Mouse (Mus musculus) limb, embryonic 13.5 days (tissue): Measurements from ENCODE around the gene Strn. TPM values are rescaled to one million over a fixed set of nuclear protein-coding genes. Genes with fewer than 3 reads are reported as not detected.
"Not testable (repeated sequence)": the region's sequence is repeated elsewhere in the genome, so short reads cannot be mapped to it uniquely, and the experiment has no call there.

Experiments
- ATAC-seq: fragments of 200-750 bp; cut with Nextera tagmentation; 2 replicates; pipeline ENCODE4 v1.8.0; 2017; ENCODE audit warnings: low read depth, moderate number of reproducible peaks, moderate TSS enrichment; ENCODE audit not compliant: low FRiP score
- H3K27ac ChIP-seq: fragments of 300-500 bp; sonication (generic); 2 replicates; pipeline ENCODE4 v1.5.1; 2015; ENCODE audit warnings: inconsistent platforms, mild to moderate bottlenecking, moderate library complexity
- H3K27me3 ChIP-seq: fragments of 300-500 bp; sonication (generic); 2 replicates; pipeline ENCODE4 v1.6.1; 2015; ENCODE audit warnings: mild to moderate bottlenecking, inconsistent platforms
- H3K36me3 ChIP-seq: fragments of 300-500 bp; sonication (generic); 2 replicates; pipeline ENCODE4 v1.6.1; 2015; ENCODE audit warnings: inconsistent platforms, mild to moderate bottlenecking, moderate library complexity
- H3K4me1 ChIP-seq: fragments of 300-500 bp; sonication (generic); 2 replicates; pipeline ENCODE4 v1.6.1; 2015; ENCODE audit warnings: inconsistent platforms
- H3K4me2 ChIP-seq: fragments of 300-500 bp; sonication (generic); replicated peaks from 2 replicates; pipeline ENCODE4 v1.6.1; 2015; ENCODE audit warnings: inconsistent platforms, mild to moderate bottlenecking, moderate library complexity
- H3K4me3 ChIP-seq: fragments of 300-500 bp; sonication (generic); 2 replicates; pipeline ENCODE4 v1.5.1; 2015; ENCODE audit warnings: moderate library complexity, mild to moderate bottlenecking, inconsistent platforms
- H3K9ac ChIP-seq: fragments of 300-500 bp; sonication (generic); 2 replicates; pipeline ENCODE4 v1.6.1; 2015; ENCODE audit warnings: mild to moderate bottlenecking, inconsistent platforms
- H3K9me3 ChIP-seq: fragments of 300-500 bp; sonication (generic); 2 replicates; pipeline ENCODE4 v1.6.1; 2016; ENCODE audit warnings: inconsistent platforms
- WGBS: fragments of 180-500 bp; shearing (Covaris S2); methylation state at CpG from one replicate; pipeline ENCODE4 v1.1.7; 2015; 5-methylcytosine and 5-hydroxymethylcytosine counted together
- polyA plus RNA-seq: library from polyadenylated mRNA; unstranded; fragments of >200 nt; fragmentation: Nextera tagmentation; extraction: Ambion mirVana; gene quantifications from 2 replicates; pipeline ENCODE4 v1.2.1, GENCODE M21; 2015

Gene Strn
- polyA plus RNA-seq, 1 experiment from 2014 or later, result 5.2 TPM

- no peaks in the 10 kb centered on the region for H3K9me3 ChIP-seq
- no peaks in the 10 kb centered on the region for H3K4me1 ChIP-seq
- no peak for ATAC-seq
- 93% methylated on average over 1 of the region's 1 CpGs for WGBS
- H3K27me3 ChIP-seq, result no peaks in the 10 kb centered on the region
- H3K9ac ChIP-seq, result no peak overlapping the region
- H3K4me3 ChIP-seq, result no peak overlapping the region
- H3K4me2 ChIP-seq, result no peak overlapping the region
- H3K36me3 ChIP-seq, result peaks cover 14% of the 10 kb centered on the region; the same call in 1 of the 2 replicates
- no peak overlapping the region for H3K27ac ChIP-seq
Observed at GRCm38 (mm10) chr17:78698965-78699364, 38.0 kb downstream of the Strn start.

DNA sequence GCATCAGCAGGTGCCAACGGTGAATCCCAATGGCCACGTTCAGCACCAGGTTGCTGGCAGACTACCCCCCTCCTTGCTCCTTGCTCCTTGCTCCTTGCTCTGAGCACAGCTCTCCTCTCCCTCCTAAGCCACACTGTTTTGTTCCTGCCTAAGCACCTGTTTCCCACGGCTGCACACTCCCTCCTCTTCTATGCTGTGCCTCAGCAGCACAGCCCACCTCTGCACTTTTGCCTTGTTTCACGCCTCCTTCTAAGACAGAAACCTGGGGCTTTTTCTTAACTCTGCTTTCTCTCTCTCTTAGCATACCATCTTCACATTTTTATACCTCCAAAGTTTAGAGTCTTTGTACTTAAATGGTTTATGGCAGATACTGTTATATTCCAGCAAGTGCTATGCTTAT, 39.5 kb downstream of the Strn start:
- H3K27ac ChIP-seq, result no peak overlapping the region
- no peaks in the 10 kb centered on the region for H3K4me1 ChIP-seq
- ATAC-seq, result no peak
- no peaks in the 10 kb centered on the region for H3K27me3 ChIP-seq
- no peak overlapping the region for H3K4me2 ChIP-seq
- whole genome bisulfite sequencing, result 88% methylated on average over 4 of the region's 4 CpGs
- H3K36me3 ChIP-seq, result peaks cover 14% of the 10 kb centered on the region; the same call in 1 of the 2 replicates
- no peaks in the 10 kb centered on the region for H3K9me3 ChIP-seq
- H3K9ac ChIP-seq, result no peak overlapping the region
- no peak overlapping the region for H3K4me3 ChIP-seq

DNA sequence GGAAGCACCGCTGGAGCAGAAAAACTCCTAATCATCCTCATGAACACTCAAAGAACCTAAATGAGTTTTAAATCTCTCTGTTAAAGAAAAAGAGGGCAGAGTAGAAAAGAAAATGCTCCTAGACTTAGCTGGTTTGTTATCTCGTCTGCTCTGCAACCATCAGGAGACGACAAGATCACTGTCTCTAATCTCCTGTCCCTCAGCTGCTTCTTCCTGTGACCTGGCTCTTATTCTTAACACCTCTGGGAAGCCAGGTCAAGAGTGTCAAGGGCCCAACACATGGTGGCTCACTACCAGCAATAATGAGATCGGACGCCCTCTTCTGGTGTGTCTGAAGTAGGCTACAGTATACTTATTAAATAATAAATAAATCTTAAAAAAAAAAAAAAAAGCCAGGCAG, 40.1 kb downstream of the Strn start:
- Histone ChIP-seq H3K4me2 (no peak overlapping the region), H3K27me3 (no peaks in the 10 kb centered on the region), H3K27ac (no peak overlapping the region), H3K4me3 (no peak overlapping the region), H3K36me3 (peaks cover 14% of the 10 kb centered on the region; the same call in 1 of the 2 replicates), H3K9me3 (no peaks in the 10 kb centered on the region), H3K9ac (no peak overlapping the region), H3K4me1 (no peaks in the 10 kb centered on the region)
- 81% methylated on average over 5 of the region's 5 CpGs for WGBS
- ATAC-seq, result no peak

GRCm38 (mm10) chr17:78689231-78689630, 47.8 kb downstream of the Strn start:
- H3K27me3 ChIP-seq, ATAC-seq, H3K27ac ChIP-seq, H3K9ac ChIP-seq, H3K4me2 ChIP-seq, H3K4me3 ChIP-seq, H3K4me1 ChIP-seq: not testable (repeated sequence)
- H3K36me3 ChIP-seq, result peaks cover 25% of the 10 kb centered on the region
- peaks cover 11% of the 10 kb centered on the region for H3K9me3 ChIP-seq
- WGBS, result 99% methylated on average over 3 of the region's 3 CpGs

- no peak overlapping the region for H3K4me3 ChIP-seq
- peaks cover 26% of the 10 kb centered on the region for H3K36me3 ChIP-seq
- peaks cover 11% of the 10 kb centered on the region for H3K9me3 ChIP-seq
- no peak overlapping the region for H3K9ac ChIP-seq
- no peak overlapping the region for H3K27ac ChIP-seq
- H3K27me3 ChIP-seq, result no peaks in the 10 kb centered on the region
- H3K4me2 ChIP-seq, result no peak overlapping the region
- no peaks in the 10 kb centered on the region for H3K4me1 ChIP-seq
- ATAC-seq, result no peak
- 54% methylated on average over 5 of the region's 5 CpGs for WGBS
Observed at GRCm38 (mm10) chr17:78687971-78688370, 49.0 kb downstream of the Strn start.

DNA sequence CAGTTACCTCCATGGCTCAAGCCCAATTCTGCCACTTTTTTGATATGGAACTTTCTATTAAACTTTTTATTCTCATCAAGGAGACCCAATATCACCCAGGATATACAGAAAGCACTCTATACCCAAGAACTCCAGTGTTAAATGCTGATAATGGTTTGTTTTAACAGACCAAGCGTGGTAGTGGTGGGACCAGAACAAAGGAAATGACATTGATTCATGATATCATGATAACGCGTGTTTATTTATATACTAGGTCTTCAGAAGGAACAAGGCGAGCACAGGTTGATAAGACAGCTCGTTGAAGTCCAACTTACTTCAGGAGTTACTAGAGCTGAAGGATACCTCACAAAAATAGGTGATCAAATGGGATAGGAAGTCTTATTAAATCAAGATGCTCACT, 52.0 kb downstream of the Strn start:
- H3K9ac ChIP-seq, result no peak overlapping the region
- no peak for ATAC-seq
- no peaks in the 10 kb centered on the region for H3K27me3 ChIP-seq
- peaks cover 4% of the 10 kb centered on the region; the same call in 1 of the 2 replicates for H3K4me1 ChIP-seq
- 83% methylated on average over 5 of the region's 5 CpGs for WGBS
- H3K9me3 ChIP-seq, result no peaks in the 10 kb centered on the region
- peaks cover 15% of the 10 kb centered on the region for H3K36me3 ChIP-seq
- H3K4me2 ChIP-seq, result no peak overlapping the region
- H3K4me3 ChIP-seq, result no peak overlapping the region
- H3K27ac ChIP-seq, result no peak overlapping the region

DNA sequence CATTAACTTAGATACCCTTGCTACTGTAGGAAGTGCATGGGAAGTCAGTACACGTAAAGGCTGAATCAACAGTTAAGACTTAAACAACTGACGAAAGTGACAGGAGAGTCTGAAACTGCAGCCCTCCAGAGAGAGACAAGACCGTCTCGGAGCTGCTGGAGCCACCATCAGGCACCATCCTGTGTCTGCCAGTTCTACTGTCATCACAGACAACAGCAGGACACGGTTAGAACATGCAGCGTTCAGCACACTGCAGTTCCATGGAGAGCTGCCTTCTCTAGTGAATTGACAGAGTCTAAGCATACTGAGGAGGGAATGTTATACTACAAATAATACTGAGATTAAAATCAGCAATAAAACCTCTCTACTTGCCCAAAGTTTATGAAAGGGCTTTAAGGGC, 54.6 kb downstream of the Strn start:
- H3K4me1 ChIP-seq, result peaks cover 4% of the 10 kb centered on the region; the same call in 1 of the 2 replicates
- 83% methylated on average over 6 of the region's 6 CpGs for WGBS
- H3K36me3 ChIP-seq, result peaks cover 18% of the 10 kb centered on the region; the same call in 1 of the 2 replicates
- H3K4me2 ChIP-seq, result no peak overlapping the region
- no peak for ATAC-seq
- no peak overlapping the region for H3K9ac ChIP-seq
- no peak overlapping the region for H3K27ac ChIP-seq
- H3K9me3 ChIP-seq, result no peaks in the 10 kb centered on the region
- no peaks in the 10 kb centered on the region for H3K27me3 ChIP-seq
- no peak overlapping the region for H3K4me3 ChIP-seq

- ATAC-seq, result no peak
- H3K36me3 ChIP-seq, result peaks cover 24% of the 10 kb centered on the region
- H3K27me3 ChIP-seq, result no peaks in the 10 kb centered on the region
- WGBS, result 87% methylated on average over 11 of the region's 11 CpGs
- no peak overlapping the region for H3K4me3 ChIP-seq
- H3K9ac ChIP-seq, result no peak overlapping the region
- H3K4me1 ChIP-seq, result peaks cover 4% of the 10 kb centered on the region; the same call in 1 of the 2 replicates
- no peak overlapping the region for H3K4me2 ChIP-seq
- no peaks in the 10 kb centered on the region for H3K9me3 ChIP-seq
- no peak overlapping the region for H3K27ac ChIP-seq
Observed at GRCm38 (mm10) chr17:78679503-78679902, 57.5 kb downstream of the Strn start.

- 86% methylated on average over 11 of the region's 11 CpGs for WGBS
- ATAC-seq, result no peak
- H3K9me3 ChIP-seq, result no peaks in the 10 kb centered on the region
- no peaks in the 10 kb centered on the region for H3K4me1 ChIP-seq
- H3K36me3 ChIP-seq, result peaks cover 22% of the 10 kb centered on the region
- H3K27ac ChIP-seq, result no peak overlapping the region
- no peak overlapping the region for H3K4me2 ChIP-seq
- H3K9ac ChIP-seq, result no peak overlapping the region
- no peak overlapping the region for H3K4me3 ChIP-seq
- H3K27me3 ChIP-seq, result no peaks in the 10 kb centered on the region
Observed at GRCm38 (mm10) chr17:78676813-78677212, 60.2 kb downstream of the Strn start.

DNA sequence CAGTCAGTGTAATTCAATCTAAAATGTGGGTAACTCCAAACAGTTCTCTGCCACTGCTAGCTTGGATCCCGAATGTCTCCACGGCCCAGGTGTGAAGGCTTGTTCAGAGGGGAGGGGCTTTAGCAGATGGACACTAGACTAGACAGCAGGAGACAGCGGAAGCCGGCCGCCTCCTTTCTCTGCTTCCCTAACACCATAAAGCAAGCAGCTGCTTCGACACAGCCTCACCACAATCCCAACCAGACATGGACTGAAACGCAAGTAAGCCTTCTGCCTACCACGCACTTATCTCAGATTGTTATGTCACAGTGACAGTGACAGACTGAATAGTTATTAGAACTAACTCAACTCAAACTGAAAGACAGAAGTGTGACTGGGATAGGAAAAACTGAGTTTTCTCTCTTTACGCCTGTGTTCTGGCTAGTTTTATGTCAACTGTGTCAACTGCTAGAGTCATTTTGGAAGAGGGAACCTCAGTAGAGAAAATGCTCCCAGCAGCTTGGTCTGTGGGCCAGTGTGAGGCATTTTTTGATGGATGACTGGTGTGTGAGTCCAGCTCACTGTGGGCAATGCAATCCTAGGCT, 71.9 kb downstream of the Strn start:
- Histone ChIP-seq H3K27me3 (no peaks in the 10 kb centered on the region), H3K4me1 (no peaks in the 10 kb centered on the region), H3K27ac (no peak overlapping the region), H3K4me2 (no peak overlapping the region), H3K4me3 (no peak overlapping the region), H3K9ac (no peak overlapping the region), H3K9me3 (peaks cover under 1% of the 10 kb centered on the region; the same call in 1 of the 2 replicates), H3K36me3 (peaks cover 67% of the 10 kb centered on the region)
- 76% methylated on average over 9 of the region's 9 CpGs for WGBS
- no peak for ATAC-seq

GRCm38 (mm10) chr17:78654841-78655240, 82.2 kb downstream of the Strn start:
- Histone ChIP-seq H3K4me2 (no peak overlapping the region), H3K9me3 (0 out of 2 replicates have a peak, but pooled peaks cover 1% of the 10 kb centered on the region), H3K36me3 (peaks cover 72% of the 10 kb centered on the region), H3K4me3 (no peak overlapping the region), H3K27me3 (no peaks in the 10 kb centered on the region), H3K9ac (no peak overlapping the region), H3K4me1 (no peaks in the 10 kb centered on the region), H3K27ac (no peak overlapping the region)
- 84% methylated on average over 10 of the region's 10 CpGs for WGBS
- ATAC-seq, result no peak

DNA sequence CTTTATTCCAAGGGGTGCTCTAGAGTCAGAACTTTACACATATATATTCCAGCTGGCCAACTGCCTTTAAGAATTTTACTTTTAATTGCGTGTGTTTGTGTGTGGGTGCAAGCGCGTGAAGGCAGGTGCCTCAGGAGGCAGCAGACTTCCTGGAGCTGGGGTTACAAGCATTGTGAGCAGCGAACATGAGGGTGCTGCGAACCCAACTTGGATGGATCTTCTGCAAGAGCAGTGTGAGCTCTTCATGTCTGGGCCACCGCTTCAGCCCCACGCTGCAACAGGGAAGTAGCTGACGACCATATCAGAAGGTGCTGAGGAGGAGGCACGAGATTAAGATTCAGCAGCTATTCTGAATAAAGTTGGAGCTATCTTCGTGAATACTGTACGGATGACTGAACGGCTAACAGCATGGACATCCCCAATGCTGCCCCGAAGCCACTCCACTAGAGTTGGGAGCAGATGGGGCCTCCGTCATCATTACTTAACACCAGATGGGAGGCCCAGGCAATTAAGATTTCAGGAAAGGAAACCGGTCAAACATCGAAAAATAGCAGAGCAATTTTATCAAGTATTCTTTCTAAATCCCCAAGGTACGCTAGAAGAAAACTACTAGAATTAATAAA, 93.0 kb downstream of the Strn start:
- Histone ChIP-seq H3K36me3 (peaks cover 10% of the 10 kb centered on the region), H3K4me1 (0 out of 2 replicates have a peak, but pooled peaks cover 8% of the 10 kb centered on the region), H3K9ac (no peak overlapping the region), H3K9me3 (no peaks in the 10 kb centered on the region), H3K4me3 (no peak overlapping the region), H3K4me2 (no peak overlapping the region), H3K27ac (no peak overlapping the region), H3K27me3 (no peaks in the 10 kb centered on the region)
- ATAC-seq, result no peak
- WGBS, result 79% methylated on average over 17 of the region's 17 CpGs
